Mouse (Mus musculus): ENCODE data around the gene Ttc9b. TPM values are rescaled to one million over a fixed set of nuclear protein-coding genes. Genes with fewer than 3 reads are reported as not detected.

Gene Ttc9b
- polyA plus RNA-seq, 1 experiment from 2014 or later, result 66.2 TPM

Other genes with a start within 250 kb of the Ttc9b start
- gene Sptbn4, start 206.2 kb upstream of the Ttc9b start, polyA plus RNA-seq (2015; fragmentation: Nextera tagmentation; extraction: Ambion mirVana), result 2.0 and 2.2 TPM in 2 replicates
- 15.8 and 17.1 TPM in 2 replicates for gene Blvrb, start 205.9 kb upstream of the Ttc9b start, polyA plus RNA-seq (2015; fragmentation: Nextera tagmentation; extraction: Ambion mirVana)
- 13.8 and 14.3 TPM in 2 replicates for gene Sertad3, start 180.1 kb upstream of the Ttc9b start, polyA plus RNA-seq (2015; fragmentation: Nextera tagmentation; extraction: Ambion mirVana)
- 6.4 and 8.3 TPM in 2 replicates for gene Sertad1, start 167.0 kb upstream of the Ttc9b start, polyA plus RNA-seq (2015; fragmentation: Nextera tagmentation; extraction: Ambion mirVana)
- 1.1 and 1.3 TPM in 2 replicates for gene Prx, start 154.6 kb upstream of the Ttc9b start, polyA plus RNA-seq (2015; fragmentation: Nextera tagmentation; extraction: Ambion mirVana)
- 0.42 and 0.43 TPM in 2 replicates for gene Hipk4, start 130.6 kb upstream of the Ttc9b start, polyA plus RNA-seq (2015; fragmentation: Nextera tagmentation; extraction: Ambion mirVana)
- gene Pld3, start 100.7 kb upstream of the Ttc9b start, polyA plus RNA-seq (2015; fragmentation: Nextera tagmentation; extraction: Ambion mirVana), result 95.7 and 106 TPM in 2 replicates
- gene 2310022A10Rik, start 100.7 kb upstream of the Ttc9b start, polyA plus RNA-seq (2015; fragmentation: Nextera tagmentation; extraction: Ambion mirVana), result 36.9 and 38.9 TPM in 2 replicates
- 94.2 and 97.1 TPM in 2 replicates for gene Akt2, start 62.4 kb upstream of the Ttc9b start, polyA plus RNA-seq (2015; fragmentation: Nextera tagmentation; extraction: Ambion mirVana)
- 15.1 and 16.9 TPM in 2 replicates for gene Map3k10, start 20.7 kb downstream of the Ttc9b start, polyA plus RNA-seq (2015; fragmentation: Nextera tagmentation; extraction: Ambion mirVana)
- gene Zfp607b, start 35.4 kb downstream of the Ttc9b start, polyA plus RNA-seq (2015; fragmentation: Nextera tagmentation; extraction: Ambion mirVana), result 11.5 and 14.2 TPM in 2 replicates
- 126 and 128 TPM in 2 replicates for gene Zfp60, start 77.5 kb downstream of the Ttc9b start, polyA plus RNA-seq (2015; fragmentation: Nextera tagmentation; extraction: Ambion mirVana)
- 2.8 and 3.0 TPM in 2 replicates for gene Zfp626, start 153.3 kb downstream of the Ttc9b start, polyA plus RNA-seq (2015; fragmentation: Nextera tagmentation; extraction: Ambion mirVana)
- gene Zfp59, start 184.7 kb downstream of the Ttc9b start, polyA plus RNA-seq (2015; fragmentation: Nextera tagmentation; extraction: Ambion mirVana), result 12.0 and 12.7 TPM in 2 replicates
- gene Zfp607a, start 203.6 kb downstream of the Ttc9b start, polyA plus RNA-seq (2015; fragmentation: Nextera tagmentation; extraction: Ambion mirVana), result 1.3 and 1.5 TPM in 2 replicates